Mouse (Mus musculus): ENCODE measurements around the gene Pou2f1.
"Not testable (repeated sequence)": the region's sequence is repeated elsewhere in the genome, so short reads cannot be mapped to it uniquely, and the experiment has no call there.

DNA sequence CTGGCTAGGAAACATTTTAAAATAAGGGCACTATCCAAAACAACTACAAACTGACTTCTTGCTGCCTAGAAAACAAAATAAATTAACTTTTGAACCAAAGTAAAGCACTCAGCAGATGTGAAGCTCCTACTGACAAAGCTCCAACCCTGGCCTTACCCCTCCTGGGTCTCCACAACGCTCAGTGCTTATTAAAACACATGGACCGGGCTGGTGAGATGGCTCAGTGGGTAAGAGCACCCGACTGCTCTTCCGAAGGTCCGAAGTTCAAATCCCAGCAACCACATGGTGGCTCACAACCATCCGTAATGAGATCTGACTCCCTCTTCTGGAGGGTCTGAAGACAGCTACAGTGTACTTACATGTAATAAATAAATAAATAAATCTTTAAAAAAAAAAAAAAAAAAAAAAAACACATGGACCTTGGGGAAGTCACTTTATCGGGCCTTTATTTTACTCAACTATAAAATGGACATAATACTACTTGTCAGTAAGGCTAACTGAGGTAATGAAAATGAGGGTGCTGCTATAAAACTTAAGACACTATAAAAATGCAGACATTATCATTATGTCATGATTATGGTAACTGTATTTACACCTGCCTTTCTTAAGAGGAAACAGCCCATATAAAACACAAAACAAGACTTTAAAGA lies 7.3 kb downstream of the Pou2f1 start:
- TF ChIP-seq CTCF, POLR2A (IDR thresholded peaks at IDR 0.05; ENCODE audit: extremely low read depth, insufficient read depth, low read length): not testable (repeated sequence)
